Mouse (Mus musculus): Measurements from ENCODE around the gene Polr3e.
"Not testable (repeated sequence)": the region's sequence is repeated elsewhere in the genome, so short reads cannot be mapped to it uniquely, and the experiment has no call there.

Polr3e gene

GRCm38 (mm10) chr7:120911268-120911667, 6.3 kb upstream of the Polr3e start:
- not testable (repeated sequence) for DNase-seq

DNA sequence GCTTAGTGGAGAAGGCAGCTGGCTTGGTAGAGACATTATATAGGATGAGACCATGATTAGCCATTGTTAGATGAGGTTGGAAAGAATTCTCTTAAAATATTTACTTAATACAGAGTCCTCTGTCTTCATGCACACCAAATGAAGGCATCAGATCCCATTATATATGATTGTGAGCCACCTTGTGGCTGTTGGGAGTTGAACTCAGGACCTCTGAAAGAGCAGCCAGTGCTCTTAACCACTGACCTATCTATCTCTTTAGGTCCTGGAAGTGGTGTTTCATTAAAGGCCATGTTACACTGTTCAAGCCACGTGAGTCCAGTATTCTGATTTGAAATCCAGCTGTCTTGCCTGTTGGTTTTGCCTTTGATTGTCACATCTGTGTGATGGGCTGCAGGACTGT, 4.2 kb upstream of the Polr3e start:
- peak in 1 of 2 experiments; percentile 21 for DNase-seq

DNA sequence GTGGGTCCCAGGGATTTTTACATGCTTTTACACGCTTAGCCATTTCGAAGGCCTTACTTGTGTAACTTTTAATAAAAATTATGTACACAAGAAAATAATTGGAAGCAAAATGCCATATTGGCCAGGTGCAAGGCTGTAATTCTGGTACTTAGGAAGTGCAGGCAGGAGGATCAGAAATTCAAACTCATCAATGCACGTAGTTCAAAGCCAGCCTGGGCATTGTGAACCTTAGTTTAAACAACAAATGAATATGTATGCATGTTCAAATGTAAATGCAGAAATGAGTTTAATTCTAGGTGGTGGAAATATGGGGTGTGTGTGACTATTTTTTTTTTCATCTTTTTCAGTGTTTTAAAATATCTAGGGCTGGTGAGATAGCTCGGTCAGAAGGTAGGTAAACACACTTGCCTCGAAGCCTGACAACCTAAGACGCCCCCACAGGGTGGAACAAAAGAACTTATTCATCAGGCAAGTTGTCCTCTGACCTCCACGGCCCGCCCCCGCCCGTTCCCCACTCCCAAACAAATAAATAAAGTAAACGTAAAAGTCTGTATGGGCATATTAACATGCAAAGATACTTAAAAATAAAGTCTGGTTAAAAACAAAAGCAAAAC, 1.2 kb upstream of the Polr3e start:
- DNase-seq, result no peak

GRCm38 (mm10) chr7:120917279-120917591, 309 bp upstream of the Polr3e start:
- no peak for DNase-seq

- peak; percentile 40 to 75 for DNase-seq
These were observed 1.0 kb downstream of the Polr3e start for GRCm38 (mm10) chr7:120918526-120918962.

- no peak for DNase-seq
These were observed 15.6 kb downstream of the Polr3e start for GRCm38 (mm10) chr7:120933110-120933509.

DNA sequence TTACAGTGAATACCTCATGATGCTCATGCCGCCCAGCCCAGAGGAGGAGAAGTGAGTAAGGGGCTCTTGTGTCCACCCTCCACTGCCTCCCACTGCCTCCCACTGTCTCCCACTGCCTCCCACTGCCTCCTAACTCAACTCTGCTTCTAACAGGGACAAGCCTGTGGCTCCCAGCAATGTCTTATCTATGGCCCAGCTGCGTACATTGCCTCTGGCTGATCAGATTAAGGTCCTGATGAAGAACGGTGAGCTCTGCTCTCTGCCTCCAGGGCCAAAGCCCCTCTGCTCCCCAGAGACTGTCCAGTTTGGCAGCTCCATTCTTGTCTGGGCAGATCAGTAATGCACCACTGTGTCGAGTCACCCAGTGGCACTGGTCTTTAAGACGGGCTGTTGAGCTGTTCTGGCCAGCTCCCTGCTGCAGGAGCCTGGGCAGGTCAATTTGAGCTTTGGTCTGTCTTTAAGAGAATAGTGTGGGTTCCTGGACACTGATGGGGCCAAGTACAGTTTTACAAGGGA, 16.2 kb downstream of the Polr3e start:
- no peak for DNase-seq

GRCm38 (mm10) chr7:120934716-120935115, 17.2 kb downstream of the Polr3e start:
- peak; percentile 29 to 40 for DNase-seq

DNA sequence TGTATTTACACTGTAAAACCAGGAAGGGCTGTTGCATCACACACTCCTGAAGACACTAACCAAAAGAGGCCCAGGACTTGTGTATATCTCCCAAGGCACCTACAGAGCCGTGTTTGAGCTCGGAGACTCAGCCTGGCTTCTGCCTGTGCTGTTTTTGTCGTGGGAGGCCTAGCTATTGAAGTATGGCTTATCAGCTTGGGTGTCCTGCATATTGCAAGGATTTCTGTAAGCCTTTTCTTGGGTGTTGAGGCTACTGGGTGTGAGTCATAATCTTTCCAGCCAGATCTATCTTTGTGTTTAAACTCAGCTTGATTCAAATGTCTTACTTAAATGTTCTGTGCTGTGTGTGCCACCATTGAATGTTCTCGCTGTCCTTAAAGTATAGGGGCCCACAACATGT, 19.0 kb downstream of the Polr3e start:
- DNase-seq, result no peak

- DNase-seq, result no peak
These were observed 20.7 kb downstream of the Polr3e start for GRCm38 (mm10) chr7:120938206-120938605.

- DNase-seq, result no peak
These were observed 22.8 kb downstream of the Polr3e start for GRCm38 (mm10) chr7:120940343-120940742.

- no peak for DNase-seq
These were observed 23.7 kb downstream of the Polr3e start for GRCm38 (mm10) chr7:120941214-120941613.

GRCm38 (mm10) chr7:120942506-120942905, 25.0 kb downstream of the Polr3e start:
- no peak for DNase-seq

DNA sequence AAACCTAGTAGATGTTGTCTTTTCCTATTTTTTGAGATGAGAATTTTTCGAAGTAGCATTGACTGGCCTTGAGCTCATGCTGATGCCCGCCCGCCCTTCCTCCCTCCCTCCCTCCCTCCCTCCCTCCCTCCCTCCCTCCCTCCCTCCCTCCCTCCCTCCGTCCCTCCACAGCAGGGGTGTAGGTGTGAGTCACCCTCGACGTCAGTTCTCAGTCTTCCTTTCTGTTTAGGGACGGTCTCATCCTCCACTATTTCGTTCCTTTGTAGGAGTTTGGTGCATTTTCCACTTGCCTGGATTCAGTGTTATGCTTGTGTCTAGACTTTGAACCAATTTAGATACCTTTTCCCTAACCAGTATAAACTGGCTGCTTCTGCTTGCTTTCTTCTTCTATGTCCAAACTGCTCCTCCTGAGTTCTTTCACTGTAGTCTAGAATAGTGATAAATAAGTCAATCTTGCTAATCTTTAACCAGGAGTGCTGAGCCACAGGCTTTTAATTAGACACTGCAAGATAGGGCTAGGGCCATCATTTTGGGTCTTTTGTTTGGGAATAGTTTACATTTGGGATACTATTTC, 26.5 kb downstream of the Polr3e start:
- no peak for DNase-seq

GRCm38 (mm10) chr7:120953591-120953990, 36.0 kb downstream of the Polr3e start:
- not testable (repeated sequence) for DNase-seq

DNA sequence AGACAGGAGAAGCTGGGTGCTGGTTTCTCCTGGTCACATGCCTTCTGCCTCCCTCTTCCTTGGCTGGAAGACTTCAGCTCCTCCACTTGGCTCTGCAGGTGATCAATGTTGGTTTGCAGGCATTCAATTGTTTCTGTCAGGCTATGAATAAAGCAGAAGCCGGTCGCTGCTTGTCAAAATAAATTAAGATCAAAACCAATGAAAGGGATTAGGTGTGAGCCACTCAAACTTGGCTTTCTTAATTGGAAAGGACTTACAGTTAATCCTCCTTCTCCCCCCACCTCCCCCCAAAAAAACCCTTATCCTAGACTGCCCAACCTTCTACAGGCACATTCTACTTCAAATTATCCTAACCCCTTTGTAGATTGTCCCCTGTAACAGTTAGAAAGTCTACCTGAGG, 42.6 kb downstream of the Polr3e start:
- no peak for DNase-seq

DNA sequence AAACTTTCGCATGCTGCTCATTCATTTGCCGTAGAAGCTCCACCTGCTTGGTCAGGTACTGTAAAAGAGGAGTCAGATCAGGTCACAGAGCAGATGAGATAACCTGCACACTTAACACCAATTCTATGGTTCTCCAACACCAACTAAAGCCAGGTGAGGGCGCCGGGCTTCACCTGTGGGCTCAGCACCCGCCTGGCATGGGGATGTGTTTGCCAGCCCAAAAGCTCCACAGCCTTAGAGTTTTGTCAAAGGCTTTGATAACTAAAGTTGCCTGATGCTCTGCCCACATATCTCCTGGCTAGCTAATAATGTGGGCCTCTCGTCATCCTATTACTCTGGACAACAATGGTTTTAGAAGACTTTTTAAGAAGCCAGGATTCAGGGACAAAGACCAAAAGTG, 43.1 kb downstream of the Polr3e start:
- no peak for DNase-seq

- DNase-seq, result no peak
These were observed 44.3 kb downstream of the Polr3e start for GRCm38 (mm10) chr7:120961893-120962292.

- no peak for DNase-seq
These were observed 45.6 kb downstream of the Polr3e start for GRCm38 (mm10) chr7:120963126-120963525.

DNA sequence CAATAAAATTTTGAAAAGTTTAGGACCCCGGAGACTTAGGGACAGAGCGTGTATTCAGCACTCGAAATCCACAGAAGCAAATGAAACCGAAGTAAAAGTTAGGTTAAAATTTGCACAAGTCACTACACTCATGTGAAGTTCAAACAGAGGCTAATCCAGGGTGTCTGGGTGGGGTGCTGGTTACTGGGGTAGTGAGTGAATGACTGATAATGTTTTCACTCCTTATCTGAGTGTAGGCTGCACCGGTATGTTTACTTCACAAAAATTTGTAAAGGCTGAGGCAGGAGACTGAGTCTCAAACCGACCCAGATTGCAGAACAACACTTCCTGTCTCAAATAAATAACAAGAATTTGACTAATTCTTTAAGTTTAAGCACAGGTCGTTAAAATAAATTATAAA, 51.7 kb downstream of the Polr3e start:
- DNase-seq, result no peak

DNA sequence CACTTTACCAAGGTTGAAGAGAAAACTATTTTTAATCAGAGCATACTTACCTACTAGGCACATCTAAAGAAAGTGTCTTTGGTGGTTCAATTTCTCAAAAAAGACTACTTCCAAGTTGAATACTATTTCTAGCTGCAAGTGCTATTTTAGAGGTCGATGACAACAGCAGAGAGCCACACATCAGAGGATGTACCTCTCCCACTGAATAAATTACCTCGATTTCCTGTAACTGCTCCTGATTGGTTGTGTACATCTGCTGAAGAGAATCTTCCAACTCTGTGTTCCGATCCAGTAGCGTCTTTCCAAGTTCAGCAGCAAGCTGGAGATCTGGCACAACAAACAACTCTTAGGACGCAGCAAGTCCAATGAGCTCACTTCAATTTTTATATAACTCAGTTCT, 52.6 kb downstream of the Polr3e start:
- no peak for DNase-seq

- DNase-seq, result not testable (repeated sequence)
These were observed 54.9 kb downstream of the Polr3e start for GRCm38 (mm10) chr7:120972471-120972870.

- DNase-seq, result no peak
These were observed 56.5 kb downstream of the Polr3e start for GRCm38 (mm10) chr7:120974001-120974400.

GRCm38 (mm10) chr7:120977063-120977462, 59.5 kb downstream of the Polr3e start:
- no peak for DNase-seq

DNA sequence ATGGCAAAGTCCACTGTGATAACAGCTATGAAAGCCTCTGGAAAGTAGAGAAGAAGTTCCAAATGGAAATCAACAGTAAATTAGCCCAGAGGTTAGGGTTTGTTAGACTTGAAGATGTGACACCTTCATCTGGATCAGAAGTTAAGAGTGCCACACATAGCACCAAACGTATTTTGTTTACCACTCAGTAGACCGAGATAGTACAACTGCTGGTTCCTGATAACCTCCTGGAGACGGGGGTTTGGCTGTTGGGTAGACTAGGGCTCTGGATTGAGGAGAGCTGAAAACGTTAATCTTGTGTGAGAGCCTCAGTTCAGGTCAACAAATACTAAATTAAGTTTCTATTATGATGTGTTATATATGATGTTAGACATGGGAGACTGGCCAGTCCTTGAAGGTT, 62.5 kb downstream of the Polr3e start:
- DNase-seq, result no peak

All from cerebellum, postnatal 36 days (tissue).